Mouse (Mus musculus): ENCODE data around the gene Ifi44. TPM values are rescaled to one million over a fixed set of nuclear protein-coding genes. Genes with fewer than 3 reads are reported as not detected.

Gene Ifi44
- polyA plus RNA-seq (2017; shearing (Covaris generic)): 1 to 10 TPM; 1.7 to 5.3 TPM

DNA sequence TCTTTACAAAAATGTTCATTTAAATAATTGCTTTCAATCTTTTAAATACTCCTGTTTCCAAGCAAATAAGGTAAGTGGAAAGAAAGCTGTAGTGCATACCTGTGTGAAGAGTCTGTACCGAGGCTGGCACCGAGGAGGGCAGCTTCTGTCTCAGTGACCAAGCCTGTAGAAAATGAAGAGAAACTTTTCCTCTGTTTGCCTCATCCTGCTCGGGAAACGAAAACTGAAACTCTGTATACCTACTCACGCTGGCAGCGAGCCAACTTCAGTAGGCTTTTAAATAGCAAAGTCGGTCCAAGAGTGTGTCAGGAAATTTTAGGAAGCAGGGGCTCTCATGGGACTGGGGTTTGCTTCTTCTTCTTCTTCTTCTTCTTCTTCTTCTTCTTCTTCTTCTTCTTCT is at the start of gene Ifi44:
TSS of gene Ifi44 (minus strand) at position 224 of the 400 bp plus-strand sequence.

Other genes with a start within 250 kb of the Ifi44 start
- not detected for gene Ifi44l, start 12.9 kb upstream of the Ifi44 start, polyA plus RNA-seq (2017; shearing (Covaris generic))
- gene Ptgfr, start 87.7 kb upstream of the Ifi44 start, polyA plus RNA-seq (2017; shearing (Covaris generic)): not detected

Data from inflammation-experienced regulatory T-cells (primary cell).